In genomic region chr7:46030145-46030488, GRCm38 (mm10) we compare ENCODE assay signal across 9 mouse cellular contexts. TPM values are rescaled to one million over a fixed set of nuclear protein-coding genes. Genes with fewer than 3 reads are reported as not detected.
DNase-seq lines count a peak whose midpoint lies in the region; ATAC-seq lines count a peak whose summit lies in the region.
"Had no signal": no experiment of that assay in that cellular context is flagged by ENCODE, and none has a peak within 500 bp of the region (broad histone marks: within the 10 kb centered on the region; RNA-seq: fewer than 3 reads in every experiment).

TSS of gene Abcc6 (minus strand) at chr7:46030302.

- H3K4me1 ChIP-seq in kidney, embryonic 15.5 days, result peaks cover 20% of the 10 kb centered on the region
- H3K4me1 ChIP-seq in lung, embryonic 16.5 days (replicated peaks; ENCODE audit: control insufficient read depth, insufficient read depth, low read length), result peaks cover 11% of the 10 kb centered on the region

- no peaks in the 10 kb centered on the region for H3K36me3 ChIP-seq in kidney, embryonic 15.5 days
- H3K36me3 ChIP-seq in lung, embryonic 16.5 days (ENCODE audit: control insufficient read depth, insufficient read depth, low read length), result no peaks in the 10 kb centered on the region

- DNase-seq in adrenal gland, postnatal 10 days, result peak; percentile 41
- DNase-seq in adrenal gland, postnatal 25 days, result no peak
- DNase-seq in NIH3T3 (ENCODE audit: low read depth) (peak; percentile 57), MN1 (ENCODE audit: low spot score) (no peak)
- no peak for DNase-seq in right cerebral cortex, postnatal 10 days (ENCODE audit: low spot score in 2 of 2)
- DNase-seq in testis, postnatal 10 days (ENCODE audit: low spot score), result no peak

- H3K4me2 ChIP-seq in kidney, embryonic 15.5 days, result peak within 1 kb of the TSS; percentile 52
- peak within 1 kb of the TSS; percentile 32 for H3K4me2 ChIP-seq in lung, embryonic 16.5 days (ENCODE audit: low read depth, low read length)

- no peaks in the 10 kb centered on the region for H3K9me3 ChIP-seq in kidney, embryonic 15.5 days (replicated peaks)
- no peaks in the 10 kb centered on the region for H3K9me3 ChIP-seq in lung, embryonic 16.5 days (ENCODE audit: control insufficient read depth, low read length)

- peak within 1 kb of the TSS; percentile 56; the same call in 1 of the 2 replicates for H3K27ac ChIP-seq in kidney, embryonic 15.5 days
- H3K27ac ChIP-seq in lung, embryonic 16.5 days (ENCODE audit: low read length), result 0 out of 2 replicates have a peak within 1 kb of the TSS, but pooled peaks have one; percentile 3

- 5% methylated on average over 11 of the region's 11 CpGs for WGBS in kidney, embryonic 15.5 days
- WGBS in lung, embryonic 16.5 days, result 5% methylated on average over 11 of the region's 11 CpGs

- peak; percentile 44; the same call in 1 of the 2 replicates for ATAC-seq in kidney, embryonic 15.5 days (replicated peaks; ENCODE audit: low FRiP score)
- ATAC-seq in lung, embryonic 16.5 days (ENCODE audit: low read depth), result no peak

- peak within 1 kb of the TSS; percentile 30; the same call in 1 of the 2 replicates for H3K9ac ChIP-seq in kidney, embryonic 15.5 days
- peak within 1 kb of the TSS; percentile 49; the same call in 1 of the 2 replicates for H3K9ac ChIP-seq in lung, embryonic 16.5 days (ENCODE audit: low read length)

- no peaks in the 10 kb centered on the region for H3K27me3 ChIP-seq in kidney, embryonic 15.5 days
- H3K27me3 ChIP-seq in lung, embryonic 16.5 days (ENCODE audit: control insufficient read depth, insufficient read depth, low read depth, low read length), result no peaks in the 10 kb centered on the region

- H3K4me3 ChIP-seq in kidney, embryonic 15.5 days (replicated peaks), result peak within 1 kb of the TSS; percentile 22
- peak within 1 kb of the TSS; percentile 13 for H3K4me3 ChIP-seq in lung, embryonic 16.5 days (ENCODE audit: low read length)
- H3K4me3 ChIP-seq: myocyte had no signal

RNA-seq across cellular contexts. Expression of gene Abcc6, which starts in this region (rescaled TPM):
- 10 to 100 TPM in 1 of 2 experiments, 1 to 10 TPM in 1; 8.2 to 13.6 TPM for total RNA-seq in adrenal gland, postnatal 10 days (2021)
- total RNA-seq in adrenal gland, postnatal 25 days (2021), result 0.15 and 1.9 TPM in 2 replicates
- 0.93 and 1.1 TPM in 2 replicates for polyA plus RNA-seq in kidney, embryonic 15.5 days (2015; fragmentation: Nextera tagmentation; extraction: Ambion mirVana)
- 0.25 and 0.63 TPM in 2 replicates for polyA plus RNA-seq in lung, embryonic 16.5 days (2015; fragmentation: Nextera tagmentation; extraction: Ambion mirVana)
- polyA plus RNA-seq: myocyte had no signal

Comparison
In these comparisons a context has a peak if more than half of its experiments do, and no peak if none do; other contexts are left out.
1. DNase-seq: peak in adrenal gland, postnatal 10 days (single experiment) and NIH3T3 (single experiment); none in adrenal gland, postnatal 25 days (single experiment), MN1 (single experiment), right cerebral cortex, postnatal 10 days (0 of 2) and testis, postnatal 10 days (single experiment).